Mouse (Mus musculus) cerebellum, adult 9-11 months (tissue): Measurements from ENCODE around the gene Scnm1.
A peak's percentile ranks its signal among the peaks of the same experiment; 100 is the strongest.

Experiments used
- DNase-seq: peaks from one replicate; pipeline ENCODE4 v3.0.0; 2022

The Scnm1 gene

DNA sequence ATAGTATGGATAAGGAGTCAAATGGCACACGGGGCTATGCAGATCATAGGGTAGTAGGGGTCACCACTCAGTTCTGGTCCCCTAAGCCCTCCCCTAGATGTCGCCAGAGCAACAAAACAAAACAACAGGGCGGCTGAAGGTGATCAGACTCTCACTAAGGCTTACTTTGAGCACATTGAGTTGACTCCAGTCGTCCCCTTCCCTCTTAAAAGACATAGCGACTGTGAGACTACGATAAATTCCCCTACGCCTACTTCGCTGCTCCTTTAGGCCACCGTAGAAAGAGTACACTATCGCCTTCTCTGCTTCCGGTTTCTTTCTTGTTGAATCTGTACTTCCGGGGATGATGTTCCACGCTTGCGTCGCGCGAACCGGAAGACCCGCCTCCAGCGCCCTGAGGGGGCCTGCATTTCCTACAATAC, at the start of gene Scnm1, which contains the start of gene Lysmd1:
Gene Scnm1 (minus strand): TSS at position 332 of the 422 bp plus-strand sequence.
Gene Lysmd1 (plus strand): TSS at position 409 of the 422 bp plus-strand sequence.
- DNase-seq: peak; percentile 96

GRCm38 (mm10) chr3:95181841-95182240, 48.0 kb upstream of the Scnm1 start:
- DNase-seq: no peak

GRCm38 (mm10) chr3:95179890-95180289, 46.1 kb upstream of the Scnm1 start:
- no peak for DNase-seq

GRCm38 (mm10) chr3:95178948-95179347, 45.1 kb upstream of the Scnm1 start:
- no peak for DNase-seq

DNA sequence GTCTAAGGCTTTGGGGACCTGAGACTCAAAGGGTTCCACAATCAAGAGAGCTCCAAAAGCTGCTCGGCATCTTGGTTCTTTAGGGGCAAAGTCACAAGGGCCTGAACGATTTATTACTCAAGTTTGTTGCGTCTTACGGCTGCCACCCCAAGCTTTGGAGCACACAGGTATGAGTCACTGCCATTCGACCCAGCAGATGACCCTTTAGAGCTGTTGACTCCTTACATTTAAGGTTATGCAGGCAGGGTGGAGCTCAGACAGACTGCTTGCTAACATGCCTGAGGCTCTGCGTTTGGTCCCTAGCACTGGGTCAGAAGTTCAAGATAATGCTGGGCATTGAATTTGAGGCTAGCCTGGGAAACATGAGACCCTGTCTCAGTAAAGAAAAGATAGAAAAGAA, 43.8 kb upstream of the Scnm1 start:
- DNase-seq: no peak

DNA sequence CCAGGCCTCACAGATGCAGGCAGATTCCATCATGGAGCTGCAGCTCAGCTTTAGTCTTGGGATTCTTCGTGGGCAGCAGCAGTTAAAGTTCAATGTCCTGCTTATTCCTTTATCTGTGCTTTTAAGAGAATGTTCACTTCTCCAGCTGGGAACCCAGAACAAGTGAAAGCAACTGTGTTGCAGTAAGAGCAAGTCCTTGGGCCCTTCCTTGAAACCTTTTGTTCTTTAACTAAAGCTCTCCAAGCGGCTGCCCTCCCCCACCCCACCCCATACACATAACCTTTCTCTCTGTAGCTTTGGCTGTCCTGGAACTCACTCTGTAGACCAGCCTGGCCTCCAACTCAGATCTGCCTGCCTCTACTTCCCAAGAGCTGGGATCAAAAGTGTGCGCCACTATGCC, 42.7 kb upstream of the Scnm1 start:
- no peak for DNase-seq

DNA sequence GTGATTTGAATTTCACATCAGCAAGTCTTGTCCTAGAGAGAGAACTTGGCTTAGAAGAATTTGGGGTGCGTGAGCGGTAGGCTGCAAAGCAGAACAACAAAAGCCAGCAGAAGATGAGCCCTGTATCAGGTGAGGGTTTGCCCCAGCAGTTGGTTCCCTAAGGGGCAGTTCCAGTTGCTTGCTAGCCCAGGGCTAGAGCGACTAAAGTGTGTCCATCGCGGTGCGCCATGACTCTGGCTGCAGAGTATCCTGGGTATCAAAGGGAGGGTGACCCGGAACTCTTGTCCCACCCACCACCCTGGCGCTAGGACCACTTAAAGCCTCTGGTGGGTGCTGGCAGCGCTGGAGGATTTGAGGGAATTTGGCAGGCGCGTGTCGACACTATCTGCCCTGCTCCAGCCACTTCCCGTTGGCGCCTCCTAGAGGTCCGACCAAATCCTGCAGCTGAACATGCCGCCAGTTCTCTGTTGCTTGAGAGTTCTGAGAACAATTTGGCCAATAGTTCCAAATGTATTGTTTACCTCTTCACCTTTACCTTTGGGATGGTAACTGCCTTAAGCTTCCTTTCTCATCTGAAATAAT, 40.3 kb upstream of the Scnm1 start:
- peak; percentile 81 for DNase-seq

DNA sequence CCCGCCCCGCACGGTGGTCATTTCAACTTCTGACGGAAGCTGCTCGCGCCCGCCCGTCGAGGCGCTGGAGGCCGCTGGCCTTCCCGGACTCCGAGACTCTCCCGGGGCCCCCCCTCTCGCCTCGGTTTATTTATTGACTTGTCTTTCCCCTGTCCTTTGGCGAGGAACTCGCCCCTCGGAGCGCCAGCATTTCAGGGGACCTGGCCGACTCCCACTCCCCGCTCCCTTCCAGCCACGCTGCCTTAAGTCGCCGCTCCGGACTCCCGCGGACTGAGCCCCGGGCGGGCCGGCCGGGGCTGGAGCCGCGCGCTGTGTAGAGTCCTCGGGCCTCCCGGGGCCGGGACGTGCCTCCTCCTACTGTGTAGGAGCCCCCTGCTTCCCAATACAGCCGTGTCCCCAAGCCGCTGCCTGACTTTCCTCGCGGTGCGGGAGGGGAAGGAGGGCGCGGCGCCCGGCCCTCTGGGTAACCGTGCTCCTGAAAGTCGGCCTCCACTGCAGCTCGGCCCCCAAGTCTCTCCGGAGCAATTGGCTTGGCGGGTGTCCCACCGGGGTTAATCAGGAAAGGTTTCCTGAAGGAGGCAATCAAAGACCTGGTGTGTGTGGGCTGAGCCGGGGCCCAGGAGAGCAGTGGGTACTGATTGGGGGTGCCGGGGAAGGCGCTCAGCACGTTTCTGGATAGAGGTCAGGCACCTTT, 39.6 kb upstream of the Scnm1 start:
- DNase-seq: peak; percentile 42

GRCm38 (mm10) chr3:95172526-95173255, 38.9 kb upstream of the Scnm1 start:
- no peak for DNase-seq

DNA sequence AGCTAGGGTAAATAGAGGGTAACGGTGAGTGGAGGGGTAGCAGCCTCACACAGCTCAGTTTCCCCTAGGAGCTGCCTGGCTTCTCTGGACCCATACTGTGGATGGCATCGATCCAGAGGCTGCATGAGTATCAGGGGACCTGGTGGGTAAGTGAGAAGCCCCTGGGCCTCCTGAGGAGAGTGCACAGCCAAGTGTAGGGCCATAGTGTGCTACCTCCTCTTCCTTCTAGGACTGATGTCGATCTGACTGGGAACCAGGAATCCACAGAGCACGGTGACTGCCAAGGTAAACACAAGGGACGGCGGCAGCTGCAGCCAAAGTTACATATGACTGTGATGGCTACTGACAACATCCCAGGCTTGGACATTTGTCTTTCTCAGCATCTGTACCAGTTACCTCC, 37.3 kb upstream of the Scnm1 start:
- DNase-seq: no peak

GRCm38 (mm10) chr3:95169996-95170395, 36.2 kb upstream of the Scnm1 start:
- no peak for DNase-seq

GRCm38 (mm10) chr3:95164840-95165239, 31.0 kb upstream of the Scnm1 start:
- DNase-seq: no peak

- peak; percentile 40 for DNase-seq
Observed at GRCm38 (mm10) chr3:95164256-95164550, 30.4 kb upstream of the Scnm1 start.

GRCm38 (mm10) chr3:95163419-95164255, 29.8 kb upstream of the Scnm1 start:
- DNase-seq: peak; percentile 41

DNA sequence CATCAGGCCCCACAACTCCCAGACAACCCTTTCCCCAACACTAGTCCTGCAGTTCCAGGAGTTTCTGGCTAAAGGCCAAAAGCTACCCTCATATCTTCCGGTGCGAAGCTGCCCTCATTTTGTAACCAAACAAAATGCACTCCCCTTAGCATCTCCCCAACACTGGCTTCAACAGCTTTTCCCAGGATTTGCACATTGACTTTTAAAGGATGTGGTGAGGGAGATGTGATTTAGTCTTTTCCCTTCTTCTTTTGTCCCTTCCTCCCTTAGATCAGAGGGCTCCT, 28.5 kb upstream of the Scnm1 start:
- no peak for DNase-seq

DNA sequence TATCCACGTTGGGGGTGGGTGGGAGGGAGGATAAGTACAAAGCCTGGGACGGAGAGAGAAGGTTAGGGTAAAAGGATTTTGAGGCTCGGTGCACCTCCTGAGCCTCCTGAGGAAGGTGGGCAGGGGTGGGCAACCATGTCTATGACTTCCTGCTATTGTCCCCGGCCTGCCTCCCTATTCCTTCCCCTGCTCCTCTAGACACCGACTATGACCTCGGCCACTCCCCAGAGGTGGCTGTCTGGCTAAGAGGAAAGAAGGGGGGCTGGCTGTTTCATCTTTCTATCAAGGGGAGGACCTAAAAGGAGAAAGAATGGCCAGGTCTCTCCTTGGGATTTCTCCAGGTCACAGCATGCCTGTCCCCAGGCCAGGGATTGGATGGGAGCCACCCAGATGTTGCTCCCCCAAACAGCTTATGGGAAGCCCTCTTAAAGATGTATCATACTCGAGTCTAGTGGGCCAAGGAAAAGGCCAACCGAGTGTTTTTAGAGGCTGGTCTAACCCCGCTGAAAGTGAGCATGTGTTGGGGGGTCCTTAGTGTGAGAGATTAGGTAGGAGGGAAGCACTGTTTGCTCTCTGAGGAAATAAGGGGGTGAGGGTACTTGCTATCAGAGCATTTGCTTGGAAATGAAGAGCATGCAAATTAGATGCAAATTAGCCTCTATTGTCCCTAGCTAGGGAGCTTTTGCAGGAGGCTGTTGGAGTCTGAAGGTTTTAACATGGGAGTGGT, 28.0 kb upstream of the Scnm1 start:
- DNase-seq: peak; percentile 51

DNA sequence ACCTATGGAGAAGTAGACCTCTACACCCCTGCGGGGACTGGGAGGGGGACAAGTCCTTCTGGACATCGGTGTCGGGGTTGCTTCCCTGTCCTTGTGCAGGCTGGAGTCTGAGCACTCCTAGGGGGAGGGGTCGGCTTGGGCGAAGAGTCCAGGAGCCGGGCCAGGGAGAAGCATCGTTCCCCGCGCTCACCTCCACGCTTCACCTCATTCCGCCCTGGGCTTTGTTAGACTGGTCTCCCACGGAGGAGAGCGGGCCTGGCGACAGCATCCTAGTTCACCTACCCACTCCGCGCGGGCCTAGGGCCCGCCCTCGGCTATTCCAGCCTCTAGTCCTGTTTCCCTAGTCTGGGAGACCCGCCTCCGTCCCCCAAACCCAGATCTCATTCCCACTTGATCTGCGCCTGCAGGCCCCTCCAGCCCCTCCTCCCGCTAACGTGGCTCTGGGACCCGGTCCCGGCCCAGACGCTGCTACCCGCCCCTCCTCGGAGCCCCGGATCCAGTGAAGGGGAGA, 27.3 kb upstream of the Scnm1 start:
- peak; percentile 69 for DNase-seq

DNA sequence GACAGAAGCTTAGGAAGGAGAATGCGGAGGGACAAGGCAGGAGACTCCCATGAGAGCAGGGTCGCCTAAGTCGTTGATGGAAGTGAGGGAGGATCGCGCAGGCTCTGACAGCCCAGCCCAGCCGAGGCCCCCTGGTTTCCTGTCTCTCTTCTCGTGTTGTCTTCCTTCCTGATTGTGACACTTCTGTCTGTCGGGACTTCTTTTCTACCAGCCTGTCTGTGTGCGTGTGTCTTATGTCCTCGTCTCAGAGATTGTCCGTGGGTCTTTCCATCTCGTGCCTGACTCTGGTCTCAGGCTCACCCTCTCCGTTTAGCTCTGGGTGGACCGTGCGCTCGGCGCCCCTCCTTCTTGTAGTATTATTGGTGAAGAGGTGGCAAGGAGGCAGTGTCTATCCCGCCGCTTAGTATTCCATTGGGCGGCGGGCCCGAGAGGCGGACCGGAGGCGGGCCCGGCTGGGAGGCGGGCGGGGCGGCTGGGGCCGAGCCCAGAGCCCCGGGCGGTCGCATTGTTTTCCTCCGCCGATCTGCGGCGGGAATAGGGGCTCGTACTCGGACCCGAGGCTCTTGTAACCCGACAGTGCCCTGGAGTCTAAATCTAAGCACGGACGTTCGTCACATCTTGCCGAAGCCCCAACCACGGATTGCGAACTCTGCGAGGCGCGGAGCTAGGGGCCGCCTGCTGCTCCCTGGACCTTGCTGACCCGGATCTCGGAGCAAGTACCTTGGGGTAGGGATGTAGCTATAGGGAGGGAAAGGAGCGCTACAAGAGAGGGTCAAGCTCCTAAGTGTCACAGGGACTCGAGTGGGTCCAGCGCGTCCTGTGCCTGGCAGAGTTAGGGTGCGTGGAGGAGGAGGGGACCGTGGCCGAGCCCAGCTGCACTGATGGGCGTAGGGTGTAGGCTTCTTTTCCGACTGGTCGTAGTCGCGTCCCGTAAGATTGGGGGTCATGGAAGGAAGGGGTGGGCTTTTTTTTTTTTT, 26.5 kb upstream of the Scnm1 start, which contains the start of gene Sema6c:
Gene Sema6c (plus strand): TSS at position 471 of the 977 bp plus-strand sequence.
- DNase-seq: peak; percentile 94

GRCm38 (mm10) chr3:95159511-95159986, 25.7 kb upstream of the Scnm1 start:
- DNase-seq: peak; percentile 42

GRCm38 (mm10) chr3:95153874-95154273, 20.1 kb upstream of the Scnm1 start:
- DNase-seq: no peak

GRCm38 (mm10) chr3:95147924-95148323, 14.1 kb upstream of the Scnm1 start:
- no peak for DNase-seq
